Mouse (Mus musculus): ENCODE measurements at regions not wholly inside any gene's neighbourhood (a gene's known extent, or its start where the extent isn't known, plus 50 kb on each side); places are given as distances from the start of the nearest gene placed in this dataset.

DNA sequence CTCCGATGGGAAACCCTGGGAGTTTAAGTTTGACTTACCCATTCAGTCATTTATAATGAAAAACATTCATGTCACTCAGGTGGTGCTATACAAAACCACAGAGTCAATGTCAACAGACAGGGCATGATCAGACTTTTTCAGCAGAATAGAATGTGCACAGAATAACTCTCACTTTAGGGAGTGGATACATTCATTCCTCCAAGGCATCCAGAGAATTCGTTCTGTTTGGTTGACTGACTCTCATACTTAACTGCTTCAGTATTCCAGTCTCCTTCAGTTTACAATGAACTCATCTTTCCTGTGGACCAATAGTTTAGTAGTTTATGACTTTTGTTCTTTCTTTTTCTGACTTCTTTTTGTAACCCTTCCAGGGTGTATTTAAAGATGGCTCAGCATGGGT lies 225.1 kb downstream of the AI593442 start:
- Histone ChIP-seq H3K27me3 (replicated peaks) (no peaks in the 10 kb centered on the region), H3K4me1 (no peaks in the 10 kb centered on the region), H3K4me3 (no peak overlapping the region), H3K36me3 (replicated peaks) (no peaks in the 10 kb centered on the region), H3K9me3 (no peaks in the 10 kb centered on the region), H3K27ac (no peak overlapping the region), H3K4me2 (no peak overlapping the region), H3K9ac (no peak overlapping the region)
- 80% methylated on average over 2 of the region's 2 CpGs for WGBS
- no peak for ATAC-seq (replicated peaks)

DNA sequence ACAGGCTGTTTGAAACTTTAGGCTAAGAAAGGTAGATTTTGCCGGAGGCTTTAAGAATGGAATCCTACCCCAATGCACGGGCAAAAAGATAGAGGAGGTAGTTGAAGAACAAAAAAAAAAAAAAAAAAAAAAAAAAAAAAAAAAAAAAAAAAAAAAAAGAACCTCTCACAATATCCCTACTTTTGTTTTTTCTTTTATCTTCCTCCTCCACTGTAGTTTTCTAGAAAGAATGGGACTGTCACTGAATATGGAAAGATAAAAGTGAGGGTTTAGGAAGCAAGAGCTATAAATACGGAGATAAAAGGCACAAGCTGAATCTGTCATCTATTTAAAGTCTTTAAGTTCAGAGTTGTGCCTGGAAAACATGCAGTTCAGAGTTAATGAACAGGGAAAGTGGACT lies 227.8 kb downstream of the AI593442 start:
- 81% methylated on average over 3 of the region's 3 CpGs for WGBS
- H3K27me3 ChIP-seq (replicated peaks): no peaks in the 10 kb centered on the region

DNA sequence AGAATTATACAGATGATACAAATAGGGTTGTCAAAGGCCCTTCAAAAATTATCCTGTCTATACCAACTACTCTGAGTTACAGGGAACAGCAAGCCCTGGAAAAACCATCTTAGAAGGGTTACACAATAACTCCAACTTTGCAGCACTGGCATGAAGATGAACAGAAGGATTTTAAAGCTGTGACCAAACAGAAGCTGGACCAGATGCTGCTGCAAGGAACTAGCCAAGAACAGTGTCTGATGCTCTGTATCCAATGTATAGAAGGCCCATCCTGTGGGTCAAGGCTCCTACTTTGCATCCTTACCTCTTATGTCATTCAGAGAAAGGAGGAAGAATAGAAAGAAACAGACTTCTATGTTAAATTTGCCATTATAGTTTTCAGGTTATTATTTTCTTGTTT lies 231.3 kb downstream of the AI593442 start:
- H3K9ac ChIP-seq: no peak overlapping the region
- H3K27me3 ChIP-seq (replicated peaks): no peaks in the 10 kb centered on the region
- H3K4me2 ChIP-seq: no peak overlapping the region
- H3K4me3 ChIP-seq: no peak overlapping the region
- H3K36me3 ChIP-seq (replicated peaks): no peaks in the 10 kb centered on the region
- ATAC-seq (replicated peaks): no peak
- no peaks in the 10 kb centered on the region for H3K9me3 ChIP-seq
- H3K27ac ChIP-seq: no peak overlapping the region
- H3K4me1 ChIP-seq: no peaks in the 10 kb centered on the region

More for the DNA sequence above, 227.8 kb downstream of the AI593442 start:
- Histone ChIP-seq H3K27ac (no peak overlapping the region), H3K36me3 (replicated peaks) (no peaks in the 10 kb centered on the region), H3K9me3 (no peaks in the 10 kb centered on the region), H3K4me1 (no peaks in the 10 kb centered on the region), H3K9ac (no peak overlapping the region), H3K4me2 (no peak overlapping the region), H3K4me3 (no peak overlapping the region)
- ATAC-seq (replicated peaks): no peak

DNA sequence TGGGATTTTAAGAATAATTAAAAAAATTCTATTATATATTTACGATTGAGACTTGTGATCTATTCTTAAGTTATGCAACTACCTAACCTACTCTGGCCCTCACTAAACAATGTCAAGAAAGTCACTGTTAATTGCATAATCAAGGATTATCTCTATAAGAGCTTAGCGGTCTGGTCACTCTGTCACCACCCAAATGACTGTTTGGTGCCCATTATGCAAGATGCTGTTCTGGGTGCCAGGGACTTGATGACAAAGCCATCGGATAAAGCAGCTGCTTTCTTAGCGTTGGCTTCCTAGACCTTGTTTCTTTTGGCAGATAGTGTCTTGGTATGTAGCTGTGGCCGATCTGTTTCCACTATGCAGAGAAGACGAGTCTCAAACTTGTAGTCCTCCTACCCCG lies 236.4 kb downstream of the AI593442 start:
- Histone ChIP-seq H3K27me3 (replicated peaks) (no peaks in the 10 kb centered on the region), H3K4me2 (no peak overlapping the region), H3K4me1 (no peaks in the 10 kb centered on the region), H3K4me3 (no peak overlapping the region), H3K9ac (no peak overlapping the region), H3K36me3 (replicated peaks) (no peaks in the 10 kb centered on the region), H3K9me3 (no peaks in the 10 kb centered on the region), H3K27ac (no peak overlapping the region)
- no peak for ATAC-seq (replicated peaks)
- 91% methylated on average over 7 of the region's 7 CpGs for WGBS

DNA sequence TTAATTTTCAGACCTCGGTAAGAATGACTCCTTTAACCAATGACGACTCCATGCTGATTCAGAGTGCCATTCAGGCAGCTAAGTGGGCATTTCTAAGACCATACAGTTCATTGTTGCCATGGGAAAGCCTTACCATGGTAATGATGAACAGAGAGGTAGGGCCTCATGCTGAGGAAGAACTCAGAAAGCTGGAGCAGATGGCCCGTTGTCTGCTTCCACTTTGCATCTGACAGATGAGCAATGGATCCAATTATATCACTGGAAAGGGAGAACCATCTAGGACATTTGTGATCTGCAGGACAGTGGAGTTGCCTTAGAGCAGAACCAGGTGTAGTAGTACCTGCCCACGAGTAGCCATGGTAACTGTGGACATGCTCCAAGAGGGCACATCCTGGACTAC lies 245.4 kb downstream of the AI593442 start:
- 56% methylated on average over 4 of the region's 4 CpGs for WGBS
- no peaks in the 10 kb centered on the region for H3K9me3 ChIP-seq
- H3K27me3 ChIP-seq (replicated peaks): no peaks in the 10 kb centered on the region
- ATAC-seq (replicated peaks): no peak
- no peaks in the 10 kb centered on the region for H3K36me3 ChIP-seq (replicated peaks)
- H3K27ac ChIP-seq: no peak overlapping the region
- H3K9ac ChIP-seq: no peak overlapping the region
- H3K4me3 ChIP-seq: no peak overlapping the region
- no peak overlapping the region for H3K4me2 ChIP-seq
- no peaks in the 10 kb centered on the region for H3K4me1 ChIP-seq

DNA sequence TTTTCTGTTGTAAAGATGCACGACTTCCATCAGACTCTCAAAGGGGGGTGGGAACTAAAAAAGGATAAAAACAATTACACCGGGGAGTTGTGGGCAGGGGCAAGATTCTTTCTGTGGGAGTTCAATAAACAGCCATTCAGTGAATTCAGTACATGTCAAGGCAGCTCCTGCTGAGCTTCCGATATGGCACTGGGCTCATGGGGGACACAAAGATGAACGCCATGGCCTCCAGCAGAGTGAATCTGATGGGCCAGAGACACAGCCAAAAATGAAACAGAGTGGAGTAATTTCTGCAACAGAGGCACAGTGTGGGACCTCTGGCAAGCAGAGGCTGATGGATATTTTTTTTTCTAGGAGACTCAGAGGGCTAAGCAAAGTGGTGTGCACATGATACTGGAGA lies 254.2 kb downstream of the AI593442 start:
- Histone ChIP-seq H3K4me1 (no peaks in the 10 kb centered on the region), H3K27ac (no peak overlapping the region), H3K9ac (no peak overlapping the region), H3K9me3 (no peaks in the 10 kb centered on the region), H3K36me3 (replicated peaks) (no peaks in the 10 kb centered on the region), H3K27me3 (replicated peaks) (no peaks in the 10 kb centered on the region), H3K4me3 (no peak overlapping the region), H3K4me2 (no peak overlapping the region)
- no peak for ATAC-seq (replicated peaks)
- WGBS: 19% methylated on average over 4 of the region's 4 CpGs

DNA sequence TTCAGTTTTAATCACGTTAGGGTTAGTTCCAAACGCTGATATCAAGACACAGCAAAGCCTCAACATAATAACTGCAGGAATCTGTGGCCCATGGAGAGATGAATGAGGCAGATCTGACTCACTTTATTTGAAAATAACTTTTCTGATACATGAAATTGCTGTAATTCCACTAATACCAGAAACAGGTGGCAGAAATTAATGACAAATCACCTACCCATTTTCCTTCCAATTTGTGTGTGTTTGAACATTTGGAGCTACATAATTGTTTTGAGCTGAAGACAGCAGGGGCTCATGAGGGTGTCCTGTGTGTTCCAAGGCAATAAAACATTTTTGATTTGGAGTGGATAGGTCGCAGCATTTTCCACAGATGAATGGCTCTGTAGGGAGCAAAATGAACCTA lies 254.2 kb upstream of the Zc3h12c start:
- H3K9me3 ChIP-seq: no peaks in the 10 kb centered on the region
- H3K36me3 ChIP-seq (replicated peaks): no peaks in the 10 kb centered on the region
- H3K27ac ChIP-seq: no peak overlapping the region
- no peaks in the 10 kb centered on the region for H3K4me1 ChIP-seq
- H3K27me3 ChIP-seq (replicated peaks): no peaks in the 10 kb centered on the region
- ATAC-seq (replicated peaks): no peak
- 71% methylated on average over 3 of the region's 3 CpGs for WGBS
- H3K4me3 ChIP-seq: no peak overlapping the region
- H3K9ac ChIP-seq: no peak overlapping the region
- no peak overlapping the region for H3K4me2 ChIP-seq

DNA sequence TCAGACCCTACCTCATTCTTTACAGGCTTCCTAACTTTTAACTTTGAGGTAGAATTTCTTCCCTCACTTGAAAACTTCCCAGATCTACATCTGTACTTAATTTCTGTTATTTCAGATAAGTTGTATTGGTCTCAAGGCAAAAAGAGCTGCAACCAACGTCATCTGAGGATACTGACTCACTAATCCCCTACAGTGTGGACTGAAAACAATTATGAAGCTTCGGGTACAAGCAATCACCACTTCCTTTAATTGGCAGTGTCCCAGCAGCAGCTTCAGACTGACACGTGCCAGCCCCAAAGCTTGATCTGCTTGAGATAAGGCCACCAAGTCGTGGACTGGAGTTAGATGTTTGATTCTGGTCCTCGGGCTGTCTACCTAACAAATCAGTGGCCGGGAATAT lies 247.3 kb upstream of the Zc3h12c start:
- H3K36me3 ChIP-seq (replicated peaks): no peaks in the 10 kb centered on the region
- no peak overlapping the region for H3K4me2 ChIP-seq
- H3K27me3 ChIP-seq (replicated peaks): no peaks in the 10 kb centered on the region
- WGBS: 68% methylated on average over 6 of the region's 6 CpGs
- no peaks in the 10 kb centered on the region for H3K9me3 ChIP-seq
- no peak overlapping the region for H3K4me3 ChIP-seq
- no peak overlapping the region for H3K27ac ChIP-seq
- no peaks in the 10 kb centered on the region for H3K4me1 ChIP-seq
- no peak overlapping the region for H3K9ac ChIP-seq
- no peak for ATAC-seq (replicated peaks)

DNA sequence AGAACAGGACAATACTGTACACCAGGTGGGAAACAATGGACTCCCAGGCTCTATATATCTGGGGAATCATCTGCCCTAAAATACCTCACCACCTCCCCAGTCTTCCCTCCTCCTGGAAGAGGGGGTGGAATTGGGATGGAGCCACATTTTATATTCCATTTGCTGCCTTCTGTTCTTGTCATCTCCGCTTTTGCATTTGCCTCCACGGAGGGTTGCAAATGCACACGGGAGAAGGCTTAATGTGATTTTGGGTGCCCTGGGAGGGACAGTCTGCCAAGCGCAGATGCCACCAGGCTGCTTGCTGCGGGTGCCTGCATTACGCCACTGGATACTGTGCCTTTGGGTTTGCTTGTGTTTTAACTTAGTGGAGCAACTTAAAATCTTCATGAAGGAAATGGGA lies 239.5 kb upstream of the Zc3h12c start:
- Histone ChIP-seq H3K4me2 (no peak overlapping the region), H3K9ac (no peak overlapping the region), H3K4me1 (no peaks in the 10 kb centered on the region), H3K27me3 (replicated peaks) (no peaks in the 10 kb centered on the region), H3K4me3 (no peak overlapping the region), H3K36me3 (replicated peaks) (no peaks in the 10 kb centered on the region), H3K9me3 (no peaks in the 10 kb centered on the region), H3K27ac (no peak overlapping the region)
- 89% methylated on average over 6 of the region's 6 CpGs for WGBS
- no peak for ATAC-seq (replicated peaks)

DNA sequence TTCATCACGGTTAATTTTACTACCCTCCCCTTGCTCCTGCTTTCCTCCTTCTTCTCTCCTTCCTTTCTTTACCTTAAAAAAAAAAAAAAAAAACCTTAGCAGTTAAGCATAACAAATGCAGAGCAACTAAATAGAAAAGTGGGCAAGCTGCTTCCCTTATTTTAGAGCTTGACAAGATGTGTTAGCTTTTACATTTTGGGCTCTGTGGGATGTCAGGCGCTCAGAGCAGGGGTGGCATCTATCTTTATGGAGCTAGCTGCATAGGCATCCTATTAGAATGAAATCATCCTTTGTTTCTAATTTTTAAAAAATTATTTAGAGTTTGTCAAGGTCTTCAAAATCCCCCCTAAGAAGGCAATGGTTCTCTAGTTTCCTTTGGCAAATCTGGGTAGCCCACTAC lies 234.1 kb upstream of the Zc3h12c start:
- no peak overlapping the region for H3K27ac ChIP-seq
- WGBS: 68% methylated on average over 2 of the region's 2 CpGs
- H3K4me2 ChIP-seq: no peak overlapping the region
- H3K4me1 ChIP-seq: no peaks in the 10 kb centered on the region
- no peaks in the 10 kb centered on the region for H3K36me3 ChIP-seq (replicated peaks)
- no peaks in the 10 kb centered on the region for H3K9me3 ChIP-seq
- no peak for ATAC-seq (replicated peaks)
- H3K9ac ChIP-seq: no peak overlapping the region
- H3K4me3 ChIP-seq: no peak overlapping the region
- no peaks in the 10 kb centered on the region for H3K27me3 ChIP-seq (replicated peaks)

DNA sequence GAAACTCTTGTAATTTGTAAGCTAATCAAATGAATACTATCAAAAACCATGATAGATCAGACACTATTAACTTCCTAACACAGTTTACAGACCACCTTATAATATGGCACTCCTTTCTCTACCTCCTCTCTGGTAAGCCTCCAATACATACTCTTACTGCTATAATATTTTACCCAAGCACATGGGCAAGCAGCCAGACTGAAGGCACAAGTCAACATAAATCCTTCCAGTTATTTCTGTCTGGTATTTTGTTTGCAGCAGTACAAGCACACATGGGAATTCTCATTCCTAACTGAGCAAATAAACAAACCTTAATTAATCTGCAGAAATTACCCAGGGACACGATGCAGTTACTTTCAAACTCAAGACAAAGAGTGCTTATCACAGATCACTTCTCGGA lies 210.7 kb upstream of the Zc3h12c start:
- H3K9me3 ChIP-seq: no peaks in the 10 kb centered on the region
- no peaks in the 10 kb centered on the region for H3K36me3 ChIP-seq (replicated peaks)
- no peaks in the 10 kb centered on the region for H3K27me3 ChIP-seq (replicated peaks)
- H3K27ac ChIP-seq: no peak overlapping the region
- no peak overlapping the region for H3K9ac ChIP-seq
- ATAC-seq (replicated peaks): no peak
- no peaks in the 10 kb centered on the region for H3K4me1 ChIP-seq
- 75% methylated on average over 2 of the region's 2 CpGs for WGBS
- H3K4me2 ChIP-seq: no peak overlapping the region
- H3K4me3 ChIP-seq: no peak overlapping the region

DNA sequence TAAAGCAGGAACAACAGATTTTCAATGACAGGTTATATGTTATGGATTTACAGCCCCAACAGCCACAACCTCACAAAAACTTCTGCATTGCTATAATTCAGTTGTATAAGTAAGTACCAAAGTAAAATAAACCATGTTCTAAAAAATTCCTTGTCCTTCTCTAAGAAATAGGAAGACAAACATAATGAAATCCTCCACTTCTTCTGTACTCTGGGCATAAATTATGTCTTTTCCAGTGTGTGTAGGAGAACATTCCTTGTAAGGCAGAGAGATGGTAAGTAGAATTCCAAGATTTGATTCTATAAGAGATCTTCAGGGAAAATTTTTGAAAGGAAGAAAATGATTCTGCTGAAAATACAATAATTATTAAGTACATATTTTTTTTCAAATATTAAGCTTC lies 209.4 kb upstream of the Zc3h12c start:
- H3K4me2 ChIP-seq: no peak overlapping the region
- ATAC-seq (replicated peaks): no peak
- no peak overlapping the region for H3K27ac ChIP-seq
- no peaks in the 10 kb centered on the region for H3K27me3 ChIP-seq (replicated peaks)
- H3K9me3 ChIP-seq: no peaks in the 10 kb centered on the region
- H3K36me3 ChIP-seq (replicated peaks): no peaks in the 10 kb centered on the region
- H3K9ac ChIP-seq: no peak overlapping the region
- peaks cover 2% of the 10 kb centered on the region; the same call in 1 of the 2 replicates for H3K4me1 ChIP-seq
- H3K4me3 ChIP-seq: no peak overlapping the region

DNA sequence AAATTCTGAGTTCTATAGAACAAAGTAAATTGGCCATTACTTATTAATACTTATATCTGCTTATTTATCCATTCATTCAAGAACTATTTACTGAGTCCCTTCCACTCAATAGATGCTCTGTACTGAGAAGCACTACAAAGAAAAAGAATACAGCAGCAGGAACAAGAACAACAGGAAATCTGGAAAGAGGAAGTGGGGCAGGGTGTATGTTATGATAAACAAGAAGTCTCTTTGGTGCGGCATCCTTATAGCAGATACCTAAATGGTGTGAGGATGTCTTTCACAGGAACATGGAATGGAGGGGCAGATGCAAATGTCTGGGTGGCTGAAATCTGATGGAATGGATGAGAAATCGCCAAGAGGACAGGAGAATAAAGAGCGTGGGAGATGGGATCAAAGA lies 208.5 kb upstream of the Zc3h12c start:
- Histone ChIP-seq H3K27ac (no peak overlapping the region), H3K9me3 (no peaks in the 10 kb centered on the region), H3K27me3 (replicated peaks) (no peaks in the 10 kb centered on the region), H3K9ac (no peak overlapping the region), H3K4me3 (no peak overlapping the region), H3K4me2 (no peak overlapping the region), H3K4me1 (peaks cover 7% of the 10 kb centered on the region; the same call in 1 of the 2 replicates), H3K36me3 (replicated peaks) (no peaks in the 10 kb centered on the region)
- ATAC-seq (replicated peaks): no peak
- WGBS: 93% methylated on average over 3 of the region's 3 CpGs

DNA sequence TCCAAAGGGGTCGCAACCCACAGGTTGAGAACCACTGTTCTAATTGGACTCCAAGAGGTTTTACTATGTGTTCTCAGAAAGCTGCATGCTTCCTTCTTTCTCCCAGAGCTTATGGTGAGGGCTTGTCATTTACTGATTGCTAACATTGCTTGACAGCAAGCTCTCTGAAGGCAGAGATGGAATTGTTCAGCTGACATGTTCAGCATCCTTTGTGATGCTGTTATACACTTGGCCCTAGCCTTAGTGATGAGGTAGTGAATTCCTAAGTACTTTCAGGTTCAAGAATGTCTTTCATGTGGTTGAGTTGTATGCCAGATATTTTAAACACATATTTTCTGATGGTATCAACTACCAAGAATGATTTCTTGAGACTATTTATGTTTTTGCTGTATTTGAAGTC lies 202.9 kb upstream of the Zc3h12c start:
- no peaks in the 10 kb centered on the region for H3K9me3 ChIP-seq
- H3K4me1 ChIP-seq: peaks cover 14% of the 10 kb centered on the region
- H3K27ac ChIP-seq: no peak overlapping the region
- no peak overlapping the region for H3K4me2 ChIP-seq
- H3K36me3 ChIP-seq (replicated peaks): no peaks in the 10 kb centered on the region
- WGBS: 96% methylated on average over 1 of the region's 1 CpGs
- no peak overlapping the region for H3K9ac ChIP-seq
- H3K27me3 ChIP-seq (replicated peaks): no peaks in the 10 kb centered on the region
- no peak for ATAC-seq (replicated peaks)
- H3K4me3 ChIP-seq: no peak overlapping the region

Data from midbrain, embryonic 15.5 days (tissue).